Mouse (Mus musculus): Measurements from ENCODE around the gene Tmsb15b2.
A peak's percentile ranks its signal among the peaks of the same experiment; 100 is the strongest.
"Not testable (repeated sequence)": the region's sequence is repeated elsewhere in the genome, so short reads cannot be mapped to it uniquely, and the experiment has no call there.

Tmsb15b2 gene

GRCm38 (mm10) chrX:136975397-136975796 lies at the start of gene Tmsb15b2:
TSS of gene Tmsb15b2 (minus strand) at chrX:136975497.
- not testable (repeated sequence) for DNase-seq

- peak; percentile 72 for DNase-seq
Measured at GRCm38 (mm10) chrX:137019310-137019709, 44.0 kb upstream of the Tmsb15b2 start.

- no peak for DNase-seq
Measured at GRCm38 (mm10) chrX:137017668-137018067, 42.4 kb upstream of the Tmsb15b2 start.

- peak; percentile 36 for DNase-seq
Measured at GRCm38 (mm10) chrX:137015099-137015709, 39.9 kb upstream of the Tmsb15b2 start.

GRCm38 (mm10) chrX:136996256-136996655 lies 21.0 kb upstream of the Tmsb15b2 start:
- no peak for DNase-seq

- no peak for DNase-seq
Measured at GRCm38 (mm10) chrX:136993641-136994040, 18.3 kb upstream of the Tmsb15b2 start.

GRCm38 (mm10) chrX:136992978-136993547 lies 17.8 kb upstream of the Tmsb15b2 start, which contains the start of gene Zcchc18:
TSS of gene Zcchc18 (plus strand) at chrX:136993155.
- peak; percentile 15 for DNase-seq

GRCm38 (mm10) chrX:136992191-136992965 lies 17.1 kb upstream of the Tmsb15b2 start:
- no peak for DNase-seq

- no peak for DNase-seq
Measured at GRCm38 (mm10) chrX:136991274-136991673, 16.0 kb upstream of the Tmsb15b2 start.

GRCm38 (mm10) chrX:136986039-136986438 lies 10.7 kb upstream of the Tmsb15b2 start:
- DNase-seq: peak; percentile 3

- no peak for DNase-seq
Measured at GRCm38 (mm10) chrX:136978616-136979015, 3.3 kb upstream of the Tmsb15b2 start.

GRCm38 (mm10) chrX:136976424-136977084 lies 1.3 kb upstream of the Tmsb15b2 start, which contains the start of the genes Tmsb15l and Tmsb15b1:
TSS of gene Tmsb15l (minus strand) at chrX:136976869.
TSS of gene Tmsb15b1 (minus strand) at chrX:136976874.
- peak; percentile 35 for DNase-seq

- DNase-seq: no peak
Measured at GRCm38 (mm10) chrX:136959688-136960087, 15.6 kb downstream of the Tmsb15b2 start.

GRCm38 (mm10) chrX:136958300-136958699 lies 17.0 kb downstream of the Tmsb15b2 start:
- not testable (repeated sequence) for DNase-seq

GRCm38 (mm10) chrX:136957583-136958279 lies 17.6 kb downstream of the Tmsb15b2 start:
- peak; percentile 61 for DNase-seq

- no peak for DNase-seq
Measured at GRCm38 (mm10) chrX:136937985-136938384, 37.3 kb downstream of the Tmsb15b2 start.

GRCm38 (mm10) chrX:136927031-136927430 lies 48.3 kb downstream of the Tmsb15b2 start, which contains the start of gene H2bfm:
TSS of gene H2bfm (plus strand) at chrX:136927325.
- DNase-seq: no peak

GRCm38 (mm10) chrX:136925863-136926262 lies 49.4 kb downstream of the Tmsb15b2 start:
- no peak for DNase-seq
